Mouse (Mus musculus) limb, embryonic 12.5 days (tissue): ENCODE data around the gene Wnt9b. TPM values are rescaled to one million over a fixed set of nuclear protein-coding genes. Genes with fewer than 3 reads are reported as not detected.

Experiments
- polyA plus RNA-seq: library from polyadenylated mRNA; unstranded; fragments of >200 nt; fragmentation: Nextera tagmentation; extraction: Ambion mirVana; gene quantifications from 2 replicates; pipeline ENCODE4 v1.2.1, GENCODE M21; 2016

The Wnt9b gene
- polyA plus RNA-seq, 1 experiment from 2014 or later: 1.5 TPM

Other genes starting within 250 kb of the Wnt9b start
- not detected in 2 replicates for gene Lrrc37a, start 245.2 kb downstream of the Wnt9b start, polyA plus RNA-seq
- not detected in 2 replicates for gene Gm884, start 128.7 kb downstream of the Wnt9b start, polyA plus RNA-seq
- not detected in 2 replicates for gene Lyzl6, start 110.9 kb downstream of the Wnt9b start, polyA plus RNA-seq
- gene Rprml, start 100.3 kb downstream of the Wnt9b start, polyA plus RNA-seq: not detected in 2 replicates
- gene Gosr2, start 51.9 kb downstream of the Wnt9b start, polyA plus RNA-seq: 90.1 and 94.1 TPM in 2 replicates
- gene Wnt3, start 24.3 kb upstream of the Wnt9b start, polyA plus RNA-seq: 8.0 and 9.8 TPM in 2 replicates
- 55.4 and 59.0 TPM in 2 replicates for gene Nsf, start 204.2 kb upstream of the Wnt9b start, polyA plus RNA-seq
- 75.5 and 79.8 TPM in 2 replicates for gene Arf2, start 216.9 kb upstream of the Wnt9b start, polyA plus RNA-seq